Mouse (Mus musculus) layer of hippocampus, adult 9-10 months (tissue): Measurements from ENCODE around the gene Sac3d1.
"Not testable (repeated sequence)": the region's sequence is repeated elsewhere in the genome, so short reads cannot be mapped to it uniquely, and the experiment has no call there.

Experiments used
- DNase-seq: peaks from one replicate; pipeline ENCODE4 v3.0.0; 2022; ENCODE audit warnings: low spot score

Gene Sac3d1

GRCm38 (mm10) chr19:6117986-6118676 lies at the start of gene Sac3d1:
Gene Sac3d1 (minus strand): TSS chr19:6118650.
- peak; percentile 89 for DNase-seq

DNA sequence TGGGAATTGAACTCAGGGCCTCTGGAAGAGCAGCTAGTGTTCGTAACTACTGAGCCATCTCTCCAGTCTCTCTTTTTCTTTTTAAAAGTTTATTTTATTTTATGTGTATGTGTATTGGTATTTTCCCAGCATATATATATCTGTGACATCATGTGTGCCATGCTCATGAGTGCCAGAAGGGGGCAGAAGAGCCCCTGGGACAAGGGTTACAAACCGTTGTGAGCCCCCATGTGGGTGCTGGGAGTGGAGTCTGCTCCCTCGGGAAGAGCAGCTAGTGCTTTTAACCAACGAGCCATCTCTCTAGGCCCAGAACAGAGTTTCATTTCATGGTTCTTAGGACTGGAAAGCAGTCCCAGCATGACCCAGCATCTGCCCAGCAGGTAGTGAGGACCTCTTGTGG lies 48.3 kb upstream of the Sac3d1 start:
- DNase-seq, result no peak

GRCm38 (mm10) chr19:6163872-6164547 lies 45.6 kb upstream of the Sac3d1 start:
- no peak for DNase-seq

GRCm38 (mm10) chr19:6157220-6157619 lies 38.8 kb upstream of the Sac3d1 start:
- no peak for DNase-seq

DNA sequence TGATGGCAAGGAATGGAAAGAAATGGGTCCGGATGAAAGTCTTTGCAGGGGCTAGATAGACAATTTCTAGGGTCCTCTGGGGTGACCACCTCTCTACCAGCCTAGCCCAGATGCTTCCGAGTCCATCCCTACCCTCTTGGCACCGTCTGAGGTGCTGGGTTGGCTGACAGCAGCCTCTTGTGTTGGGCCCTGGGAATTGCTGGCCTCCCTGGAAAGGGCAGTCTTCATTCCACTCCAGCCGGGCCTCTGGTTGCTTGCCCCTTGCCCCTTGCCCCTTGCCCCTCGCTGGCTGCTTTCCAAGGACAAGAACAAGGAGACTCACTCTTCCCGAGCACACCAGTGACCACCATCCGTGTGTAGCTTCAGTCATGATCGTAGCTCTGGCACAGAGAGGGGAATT lies 37.9 kb upstream of the Sac3d1 start:
- DNase-seq, result no peak

DNA sequence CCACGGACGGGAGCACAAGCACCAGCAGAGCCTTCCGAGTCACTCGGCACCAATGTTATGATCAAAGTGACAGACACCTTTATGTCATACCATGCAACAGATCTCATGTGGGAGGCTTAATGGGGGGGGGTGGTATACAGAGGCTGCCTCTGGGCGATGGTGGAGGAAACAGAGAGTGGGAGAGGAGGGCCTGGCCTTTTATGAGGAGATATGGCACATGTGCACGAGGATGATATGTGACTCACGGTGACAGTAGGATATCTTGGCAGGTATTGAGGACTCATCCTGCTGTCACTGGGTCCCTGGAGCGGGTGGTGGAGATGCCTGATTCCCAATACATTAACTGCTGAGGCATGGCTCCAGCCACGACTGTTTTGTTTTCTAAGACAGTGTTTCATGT lies 36.7 kb upstream of the Sac3d1 start:
- DNase-seq, result no peak

DNA sequence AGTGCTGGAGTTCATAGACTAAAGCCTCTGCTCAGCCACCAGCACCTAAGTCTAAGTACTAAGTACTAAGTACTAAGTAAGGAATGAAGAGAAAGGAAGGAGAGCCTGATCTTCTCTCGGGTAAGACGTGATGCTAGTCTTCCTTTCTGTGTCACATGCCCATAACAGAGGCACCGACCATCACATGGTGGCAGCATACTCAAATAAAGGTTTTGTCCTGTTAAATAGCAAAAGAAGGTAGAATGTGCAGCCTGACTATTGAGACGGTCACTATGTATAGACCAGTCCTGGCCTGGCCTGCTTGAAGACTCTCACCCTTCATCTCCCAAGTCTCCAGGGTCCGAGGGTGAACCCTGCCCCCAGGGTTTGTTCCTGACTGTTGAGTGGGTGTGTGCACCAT lies 26.4 kb upstream of the Sac3d1 start:
- DNase-seq, result no peak

- peak; percentile 93 for DNase-seq
Observed at GRCm38 (mm10) chr19:6141394-6141749, 22.9 kb upstream of the Sac3d1 start, which contains the start of gene Arl2. Gene Arl2 (minus strand): TSS chr19:6141548.

DNA sequence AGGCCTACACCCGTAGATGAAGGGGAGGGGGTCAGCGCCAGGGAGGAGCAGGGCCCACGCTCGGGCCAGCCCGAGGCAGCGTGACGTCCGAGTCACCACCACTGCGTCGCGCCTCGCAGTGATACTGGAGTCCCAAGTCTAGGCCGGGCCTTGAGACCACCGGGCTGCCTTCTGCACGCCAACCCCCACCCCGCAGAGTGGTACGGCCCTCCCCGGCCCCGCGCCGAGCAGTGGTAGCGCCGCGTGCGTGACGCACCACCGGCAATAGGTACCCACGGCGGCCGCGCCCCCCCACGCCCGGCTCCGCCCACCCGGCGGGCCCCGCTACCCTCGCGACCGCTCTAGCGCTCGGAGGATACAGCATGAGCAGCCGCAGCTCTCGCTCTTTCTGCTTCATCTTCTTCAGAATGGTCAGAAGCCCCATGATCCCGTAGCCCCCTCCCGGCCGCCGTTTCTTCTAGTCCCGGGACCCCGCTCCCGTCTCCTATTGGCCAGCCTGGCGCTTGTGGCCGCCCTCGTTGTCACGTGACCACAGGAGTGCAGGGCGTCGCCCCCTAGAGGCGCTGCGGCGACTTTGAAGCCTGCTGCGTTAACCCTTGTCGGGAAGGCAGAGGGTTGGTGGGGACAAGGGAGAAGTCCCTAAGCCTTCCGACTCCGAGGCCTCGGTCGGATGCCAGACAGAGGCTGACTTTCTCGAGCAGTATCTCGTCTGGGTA lies 22.4 kb upstream of the Sac3d1 start, which contains the start of gene Batf2:
Gene Batf2 (plus strand): TSS at position 306 of the 716 bp plus-strand sequence.
- DNase-seq, result peak; percentile 84

DNA sequence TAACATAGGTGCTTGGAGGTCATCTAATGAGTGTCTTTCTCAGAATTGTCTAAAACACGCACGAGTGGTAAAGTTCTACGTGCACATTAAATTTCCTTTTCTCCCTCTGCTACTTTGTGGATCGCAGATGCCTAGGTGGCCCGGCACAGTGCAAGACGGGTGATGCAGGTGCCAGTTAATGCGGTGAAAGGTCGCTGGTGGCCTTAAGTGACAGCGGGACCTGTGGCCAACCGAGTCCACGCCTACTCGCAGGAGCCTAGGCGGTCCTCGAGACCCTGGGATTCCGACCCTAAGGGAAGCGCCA lies 21.9 kb upstream of the Sac3d1 start:
- DNase-seq, result no peak

DNA sequence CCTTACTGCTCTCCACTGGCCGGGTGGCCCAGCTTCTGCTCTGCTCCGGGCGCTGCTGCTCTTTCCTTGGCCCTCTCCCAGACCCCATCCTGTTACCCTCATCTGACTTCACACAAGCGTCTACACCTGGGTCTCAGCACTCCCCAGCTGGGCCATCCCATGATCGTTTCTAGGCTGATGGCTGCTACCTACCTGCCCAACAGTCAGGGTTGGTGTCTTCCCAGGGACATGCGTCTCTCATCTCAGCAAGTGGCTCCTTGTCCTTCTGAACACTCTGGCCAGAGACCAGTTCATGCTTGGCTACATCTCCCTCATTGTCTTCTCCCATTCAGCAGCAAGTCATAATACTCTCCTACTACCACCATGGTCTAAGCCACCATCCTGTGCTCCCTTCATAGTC lies 21.3 kb upstream of the Sac3d1 start:
- DNase-seq, result no peak

- no peak for DNase-seq
Observed at GRCm38 (mm10) chr19:6136397-6136796, 17.9 kb upstream of the Sac3d1 start.

DNA sequence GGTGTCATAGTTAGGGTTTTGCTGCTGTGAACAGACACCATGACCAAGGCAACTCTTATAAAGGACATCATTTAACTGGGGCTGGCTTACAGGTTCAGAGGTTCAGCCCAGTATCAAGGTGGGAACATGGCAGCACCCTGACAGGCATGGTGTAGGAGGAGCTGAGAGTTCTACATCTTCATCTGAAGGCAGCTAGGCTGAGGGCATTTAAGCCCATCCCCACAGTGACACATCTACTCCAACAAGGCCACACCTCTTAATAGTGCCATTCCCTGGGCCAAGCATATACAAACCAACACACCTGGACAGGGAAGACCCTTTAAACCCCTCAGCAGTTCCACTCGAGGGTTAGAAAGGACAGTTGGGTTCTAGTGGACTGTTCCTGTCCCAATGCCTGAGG lies 14.7 kb upstream of the Sac3d1 start:
- DNase-seq, result not testable (repeated sequence)

- no peak for DNase-seq
Observed at GRCm38 (mm10) chr19:6132171-6132827, 13.8 kb upstream of the Sac3d1 start.

DNA sequence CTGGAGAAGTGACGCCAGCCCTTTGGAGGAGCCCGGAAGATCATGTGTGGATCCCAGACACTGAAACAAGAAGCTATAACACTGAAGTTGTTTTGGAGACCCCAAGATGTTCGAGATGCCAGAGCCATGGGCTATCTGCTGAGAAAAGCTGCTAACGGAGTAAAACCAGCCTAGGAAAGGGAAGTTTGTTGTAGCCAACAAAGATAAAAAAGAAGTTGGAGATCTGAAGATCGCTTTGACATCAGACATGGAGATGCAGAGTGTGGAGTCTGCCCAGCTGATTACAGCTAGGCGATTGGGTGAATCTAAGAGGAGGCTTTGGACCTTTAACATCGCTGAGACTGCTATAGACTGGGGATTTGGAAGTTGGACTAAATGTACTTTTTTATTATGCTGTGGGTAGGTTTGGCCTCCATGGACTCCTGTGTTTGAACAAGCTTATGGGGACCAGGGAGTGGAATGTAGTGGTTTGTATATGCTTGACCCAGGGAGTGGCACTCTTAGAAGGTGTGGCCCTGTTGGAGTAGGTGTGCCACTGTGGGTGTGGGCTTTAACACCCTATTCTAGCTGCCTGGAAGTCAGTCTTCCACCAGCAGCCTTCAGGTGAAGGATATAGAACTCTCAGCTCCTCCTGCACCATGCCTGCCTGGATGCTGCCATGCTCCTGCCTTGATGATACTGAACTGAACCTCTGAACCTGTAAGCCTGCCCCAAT lies 12.1 kb upstream of the Sac3d1 start:
- not testable (repeated sequence) for DNase-seq

DNA sequence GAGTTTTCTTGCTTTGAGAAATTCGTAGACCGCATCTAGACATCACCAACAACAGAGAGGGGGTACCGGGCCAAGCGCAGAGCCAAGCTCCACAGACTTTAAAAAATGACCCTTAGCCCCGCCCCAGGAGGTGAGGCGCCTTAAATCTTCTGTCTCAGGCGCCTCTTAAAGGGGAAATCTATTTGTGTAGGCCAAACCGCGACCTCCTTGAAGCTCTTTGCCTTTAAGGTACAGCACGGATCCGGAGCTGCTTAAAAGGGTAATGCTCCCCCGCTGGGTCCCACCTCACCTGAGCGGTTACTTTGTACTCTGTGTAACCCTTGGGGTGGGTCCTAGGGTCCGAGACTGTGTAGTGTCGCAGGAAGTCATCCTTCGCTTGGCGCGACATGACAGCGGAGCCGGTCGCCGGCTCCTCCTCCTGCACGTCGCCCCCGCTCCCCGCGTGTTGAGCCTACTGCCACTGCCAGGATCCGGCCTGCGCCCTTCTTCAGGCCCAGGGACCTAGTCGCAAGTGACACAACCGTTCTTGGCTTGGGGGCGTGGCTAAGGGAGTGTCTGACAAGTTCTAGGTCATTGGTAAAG lies 9.4 kb upstream of the Sac3d1 start, which contains the start of gene Snx15:
Gene Snx15 (minus strand): TSS at position 545 of the 582 bp plus-strand sequence.
- peak; percentile 94 for DNase-seq

DNA sequence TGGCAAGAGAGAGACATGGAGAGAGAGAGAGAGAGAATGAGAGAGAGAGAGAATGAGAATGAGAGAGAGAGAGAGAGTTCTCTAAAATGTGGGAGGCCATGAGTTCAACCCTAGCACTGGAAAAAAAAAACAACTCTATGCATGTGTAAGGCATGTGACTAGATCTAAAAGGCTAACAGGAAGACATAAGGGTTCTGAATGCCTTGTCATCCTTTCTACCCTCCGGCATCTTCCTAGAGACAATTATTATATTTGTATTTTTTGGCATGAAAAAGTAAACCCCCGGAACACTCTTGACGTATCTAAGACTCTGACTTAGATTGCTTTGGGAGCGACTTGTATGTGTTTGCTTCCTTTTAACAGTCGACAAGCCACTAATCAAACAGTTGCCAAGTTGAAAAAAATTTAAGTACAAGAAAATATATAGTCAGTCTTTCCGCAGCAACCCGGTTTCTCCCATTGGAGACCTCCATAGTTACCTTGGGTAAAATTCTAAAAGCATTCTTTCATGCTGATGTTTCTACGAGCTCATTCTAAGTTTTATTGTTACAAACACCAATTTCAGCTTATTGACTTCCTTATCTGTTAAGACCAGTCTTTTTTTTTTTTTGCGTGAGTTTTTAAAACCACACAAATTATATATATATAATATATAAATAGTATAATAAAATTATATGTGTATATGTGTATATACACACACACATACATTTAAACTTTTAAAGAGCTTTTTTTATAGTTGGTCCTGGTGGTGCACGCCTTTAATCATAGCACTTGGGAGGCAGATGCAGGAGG lies 8.5 kb upstream of the Sac3d1 start:
- DNase-seq, result no peak

GRCm38 (mm10) chr19:6126289-6126688 lies 7.8 kb upstream of the Sac3d1 start:
- DNase-seq, result no peak

DNA sequence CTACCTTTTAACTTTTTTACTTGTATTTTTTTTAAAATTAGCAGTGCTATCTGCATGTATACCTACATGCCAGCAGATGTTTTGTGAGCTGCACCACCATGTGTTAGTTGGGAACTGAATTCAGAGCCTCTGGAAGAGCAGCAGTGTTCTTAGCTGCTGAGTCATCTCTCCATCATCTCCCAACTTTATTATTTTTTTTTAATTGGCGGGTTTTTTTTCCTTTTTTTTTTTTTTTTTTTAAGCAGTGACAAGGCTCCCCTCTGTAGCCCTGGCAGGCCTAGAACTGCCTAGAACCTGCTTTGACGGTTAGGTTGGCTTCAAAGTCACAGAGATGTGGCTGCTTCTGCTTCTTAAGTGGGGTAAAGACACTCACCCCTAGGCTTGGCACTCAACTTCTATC lies 6.4 kb upstream of the Sac3d1 start:
- DNase-seq, result no peak

DNA sequence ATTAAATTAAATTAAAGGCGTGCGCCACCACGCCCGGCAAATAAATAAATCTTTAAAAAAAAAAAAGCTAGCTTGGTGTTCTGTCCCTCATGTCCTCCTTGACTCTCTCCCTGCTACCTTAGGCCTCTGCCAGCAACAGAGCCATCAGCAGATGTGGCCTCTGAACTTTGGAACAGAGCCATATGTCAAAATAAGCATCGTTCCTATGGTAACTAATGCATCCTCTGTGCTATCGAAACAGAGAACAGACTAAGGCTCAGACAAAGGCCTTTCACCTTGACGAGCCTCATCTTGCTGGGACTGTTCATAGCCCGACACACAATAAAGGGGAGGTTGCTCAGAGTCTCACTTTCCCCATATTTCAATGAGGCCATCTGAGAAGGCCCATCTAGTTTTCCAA lies 4.9 kb upstream of the Sac3d1 start:
- DNase-seq, result no peak

GRCm38 (mm10) chr19:6121761-6122160 lies 3.3 kb upstream of the Sac3d1 start:
- DNase-seq, result no peak
